Mouse (Mus musculus): ENCODE data around the gene Glt1d1. TPM values are rescaled to one million over a fixed set of nuclear protein-coding genes. Genes with fewer than 3 reads are reported as not detected.

Glt1d1 gene
- total RNA-seq, 1 experiment: 12.3 TPM

DNA sequence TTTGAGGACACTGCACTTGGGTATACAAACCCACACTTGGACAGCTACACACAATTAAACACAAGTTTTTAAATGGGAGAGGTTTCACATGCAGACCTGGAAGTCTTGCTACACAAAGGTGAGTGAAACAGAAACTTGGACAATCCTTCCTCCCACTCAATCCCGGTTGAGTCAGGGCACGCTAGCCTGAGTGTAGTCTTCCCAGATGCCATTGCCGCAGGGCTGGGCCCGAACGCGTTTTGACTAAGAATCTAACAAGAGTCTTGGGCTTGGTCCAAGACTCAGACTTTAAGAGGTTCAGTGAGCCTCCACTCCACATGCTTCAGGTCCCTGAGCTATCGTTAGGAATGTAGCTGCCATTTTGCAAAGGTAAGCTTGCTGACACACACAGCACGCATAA is 11.7 kb upstream of the Glt1d1 start:
- in situ Hi-C loops (cut with MboI; ENCODE audit: low sequenced_read_pairs in 2 of 2, unreplicated experiment in 2 of 2): no loop called here
- DNase-seq (ENCODE audit: low read depth, low spot score): no peak
- Histone ChIP-seq H3K36me3 (ENCODE audit: control insufficient read depth, insufficient read depth, low read length, poor library complexity, severe bottlenecking) (no peaks in the 10 kb centered on the region), H3K4me1 (ENCODE audit: control insufficient read depth in 2 of 2, insufficient read depth in 2 of 2, low read length in 2 of 2, poor library complexity in 1 of 2) (peaks cover 5 to 18% of the 10 kb centered on the region in 2 experiments; a peak in 2 of 4 replicates), H3K27ac (ENCODE audit: insufficient read depth, low read depth, low read length, poor library complexity, severe bottlenecking) (no peak overlapping the region), H3K9ac (ENCODE audit: insufficient read depth, low read depth, low read length, poor library complexity, severe bottlenecking) (no peak overlapping the region), H3K9me3 (ENCODE audit: control insufficient read depth, insufficient read depth, low read depth, low read length) (no peaks in the 10 kb centered on the region), H3K4me3 (ENCODE audit: insufficient read depth in 1 of 2, low read depth in 1 of 2, low read length in 2 of 2, poor library complexity in 1 of 2, severe bottlenecking in 1 of 2) (no peak overlapping the region)
- no peak for TF ChIP-seq ZNF384 (IDR thresholded peaks at IDR 0.05; ENCODE audit: low read depth, low read length)
- no peak for TF ChIP-seq MAFK (IDR thresholded peaks at IDR 0.05; ENCODE audit: insufficient read depth, low read depth, low read length)
- TF ChIP-seq CHD2 (IDR thresholded peaks at IDR 0.05; ENCODE audit: low read depth, low read length): no peak
- TF ChIP-seq HCFC1 (IDR thresholded peaks at IDR 0.05; ENCODE audit: borderline replicate concordance, insufficient read depth, low read length): no peak
- no peak for TF ChIP-seq ZC3H11A (IDR thresholded peaks at IDR 0.05; ENCODE audit: borderline replicate concordance, low read depth, low read length)

DNA sequence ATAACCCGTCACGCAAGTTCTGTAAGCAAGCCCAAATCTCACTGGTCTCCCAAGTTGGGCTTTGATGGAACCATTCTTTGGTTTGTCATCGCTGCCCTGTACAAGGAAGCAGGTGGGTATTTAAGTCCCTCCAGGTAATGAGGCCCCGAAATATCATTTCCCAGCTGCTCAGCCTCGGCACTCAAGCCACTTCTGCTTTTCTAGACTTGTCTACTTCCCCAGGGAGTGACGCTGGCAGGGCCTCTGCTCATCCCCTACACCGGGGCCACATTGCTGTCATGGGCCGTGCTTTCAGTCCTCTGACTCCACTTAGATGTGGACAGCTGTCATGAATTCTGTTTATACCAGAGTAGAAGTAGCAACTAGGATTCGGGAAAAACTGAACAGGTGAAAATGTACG is 11.0 kb upstream of the Glt1d1 start:
- Histone ChIP-seq H3K9ac (ENCODE audit: insufficient read depth, low read depth, low read length, poor library complexity, severe bottlenecking) (no peak overlapping the region), H3K4me3 (ENCODE audit: insufficient read depth in 1 of 2, low read depth in 1 of 2, low read length in 2 of 2, poor library complexity in 1 of 2, severe bottlenecking in 1 of 2) (peak overlapping the region in 1 of 2 experiments; percentile 24; a peak in 2 of 4 replicates), H3K9me3 (ENCODE audit: control insufficient read depth, insufficient read depth, low read depth, low read length) (no peaks in the 10 kb centered on the region), H3K36me3 (ENCODE audit: control insufficient read depth, insufficient read depth, low read length, poor library complexity, severe bottlenecking) (no peaks in the 10 kb centered on the region), H3K27ac (ENCODE audit: insufficient read depth, low read depth, low read length, poor library complexity, severe bottlenecking) (no peak overlapping the region), H3K4me1 (ENCODE audit: control insufficient read depth in 2 of 2, insufficient read depth in 2 of 2, low read length in 2 of 2, poor library complexity in 1 of 2) (peaks cover 0 to 13% of the 10 kb centered on the region in 2 experiments; a peak in 1 of 4 replicates)
- no peak for TF ChIP-seq HCFC1 (IDR thresholded peaks at IDR 0.05; ENCODE audit: borderline replicate concordance, insufficient read depth, low read length)
- no peak for TF ChIP-seq MAFK (IDR thresholded peaks at IDR 0.05; ENCODE audit: insufficient read depth, low read depth, low read length)
- no peak for TF ChIP-seq ZNF384 (IDR thresholded peaks at IDR 0.05; ENCODE audit: low read depth, low read length)
- TF ChIP-seq CHD2 (IDR thresholded peaks at IDR 0.05; ENCODE audit: low read depth, low read length): no peak
- no peak for TF ChIP-seq ZC3H11A (IDR thresholded peaks at IDR 0.05; ENCODE audit: borderline replicate concordance, low read depth, low read length)
- no peak for DNase-seq (ENCODE audit: low read depth, low spot score)
- in situ Hi-C loops (cut with MboI; ENCODE audit: low sequenced_read_pairs in 2 of 2, unreplicated experiment in 2 of 2): no loop called here

DNA sequence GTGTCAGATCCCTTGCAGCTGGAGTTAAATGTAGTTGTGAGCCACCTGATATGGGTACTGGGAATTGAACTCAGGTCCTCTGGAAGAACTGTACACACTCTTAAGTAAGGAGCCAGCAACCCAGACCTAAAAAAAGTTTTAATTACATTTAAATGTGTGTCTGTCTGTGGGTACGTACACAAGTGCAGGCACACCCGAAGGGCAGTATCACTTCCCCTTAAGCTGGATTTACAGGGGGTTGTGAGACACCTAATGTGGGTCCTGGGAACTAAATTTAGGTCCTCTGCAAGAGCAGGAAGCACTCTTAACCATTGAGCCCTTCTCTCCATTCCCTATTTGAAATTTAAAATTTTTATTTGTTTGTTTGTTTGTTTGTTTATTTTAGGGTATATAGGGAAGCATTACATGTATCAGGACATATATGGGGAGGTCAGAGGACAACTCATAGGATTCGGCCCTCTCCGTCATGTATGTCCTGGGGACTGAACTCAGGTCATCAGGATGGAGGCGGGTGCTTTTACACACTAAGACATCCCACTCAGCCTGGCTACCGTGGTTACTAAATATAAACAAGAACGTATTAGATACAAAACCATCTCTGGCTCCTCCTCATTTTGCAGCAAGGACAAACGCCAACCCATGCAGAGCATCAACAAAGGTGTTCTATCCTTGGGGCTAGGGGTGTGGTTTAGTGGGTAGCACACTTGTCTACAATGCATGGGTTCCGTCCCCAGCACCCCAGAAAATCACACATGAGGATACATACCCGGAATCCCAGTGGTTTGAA is 7.4 kb upstream of the Glt1d1 start:
- Histone ChIP-seq H3K9me3 (ENCODE audit: control insufficient read depth, insufficient read depth, low read depth, low read length) (no peaks in the 10 kb centered on the region), H3K27ac (ENCODE audit: insufficient read depth, low read depth, low read length, poor library complexity, severe bottlenecking) (no peak overlapping the region), H3K4me1 (ENCODE audit: control insufficient read depth in 2 of 2, insufficient read depth in 2 of 2, low read length in 2 of 2, poor library complexity in 1 of 2) (peaks cover 0 to 11% of the 10 kb centered on the region in 2 experiments; a peak in 1 of 4 replicates), H3K4me3 (ENCODE audit: insufficient read depth in 1 of 2, low read depth in 1 of 2, low read length in 2 of 2, poor library complexity in 1 of 2, severe bottlenecking in 1 of 2) (no peak overlapping the region), H3K9ac (ENCODE audit: insufficient read depth, low read depth, low read length, poor library complexity, severe bottlenecking) (no peak overlapping the region), H3K36me3 (ENCODE audit: control insufficient read depth, insufficient read depth, low read length, poor library complexity, severe bottlenecking) (no peaks in the 10 kb centered on the region)
- DNase-seq (ENCODE audit: low read depth, low spot score): no peak
- in situ Hi-C loops (cut with MboI; ENCODE audit: low sequenced_read_pairs in 2 of 2, unreplicated experiment in 2 of 2): no loop called here
- TF ChIP-seq ZNF384 (IDR thresholded peaks at IDR 0.05; ENCODE audit: low read depth, low read length) (no peak), CHD2 (IDR thresholded peaks at IDR 0.05; ENCODE audit: low read depth, low read length) (no peak), ZC3H11A (IDR thresholded peaks at IDR 0.05; ENCODE audit: borderline replicate concordance, low read depth, low read length) (no peak), HCFC1 (IDR thresholded peaks at IDR 0.05; ENCODE audit: borderline replicate concordance, insufficient read depth, low read length) (no peak), MAFK (IDR thresholded peaks at IDR 0.05; ENCODE audit: insufficient read depth, low read depth, low read length) (no peak)

DNA sequence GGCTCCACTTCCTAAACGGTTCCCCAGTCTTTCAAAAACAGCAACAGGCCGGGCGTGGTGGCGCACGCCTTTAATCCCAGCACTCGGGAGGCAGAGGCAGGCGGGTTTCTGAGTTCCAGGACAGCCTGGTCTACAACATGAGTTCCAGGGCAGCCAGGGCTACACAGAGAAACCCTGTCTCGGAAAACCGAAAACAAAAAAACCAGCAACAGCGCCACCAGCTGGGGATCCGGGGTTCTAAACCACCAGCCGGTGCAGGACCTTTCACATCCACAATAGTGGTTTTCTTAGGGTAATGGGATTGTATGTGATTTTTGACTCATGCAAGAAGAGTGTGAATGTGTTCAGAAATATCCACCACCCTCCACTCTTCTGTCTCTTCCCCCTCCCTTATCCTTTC is 4.8 kb upstream of the Glt1d1 start:
- Histone ChIP-seq H3K9ac (ENCODE audit: insufficient read depth, low read depth, low read length, poor library complexity, severe bottlenecking) (no peak overlapping the region), H3K4me3 (ENCODE audit: insufficient read depth in 1 of 2, low read depth in 1 of 2, low read length in 2 of 2, poor library complexity in 1 of 2, severe bottlenecking in 1 of 2) (no peak overlapping the region), H3K36me3 (ENCODE audit: control insufficient read depth, insufficient read depth, low read length, poor library complexity, severe bottlenecking) (no peaks in the 10 kb centered on the region), H3K27ac (ENCODE audit: insufficient read depth, low read depth, low read length, poor library complexity, severe bottlenecking) (no peak overlapping the region), H3K9me3 (ENCODE audit: control insufficient read depth, insufficient read depth, low read depth, low read length) (no peaks in the 10 kb centered on the region), H3K4me1 (ENCODE audit: control insufficient read depth in 2 of 2, insufficient read depth in 2 of 2, low read length in 2 of 2, poor library complexity in 1 of 2) (peaks cover 2 to 7% of the 10 kb centered on the region in 2 experiments; a peak in 2 of 4 replicates)
- no peak for DNase-seq (ENCODE audit: low read depth, low spot score)
- no peak for TF ChIP-seq CHD2 (IDR thresholded peaks at IDR 0.05; ENCODE audit: low read depth, low read length)
- TF ChIP-seq MAFK (IDR thresholded peaks at IDR 0.05; ENCODE audit: insufficient read depth, low read depth, low read length): no peak
- no peak for TF ChIP-seq ZC3H11A (IDR thresholded peaks at IDR 0.05; ENCODE audit: borderline replicate concordance, low read depth, low read length)
- TF ChIP-seq HCFC1 (IDR thresholded peaks at IDR 0.05; ENCODE audit: borderline replicate concordance, insufficient read depth, low read length): no peak
- no peak for TF ChIP-seq ZNF384 (IDR thresholded peaks at IDR 0.05; ENCODE audit: low read depth, low read length)
- in situ Hi-C loops (cut with MboI; ENCODE audit: low sequenced_read_pairs in 2 of 2, unreplicated experiment in 2 of 2): no loop called here
